Comparison of ENCODE assay signal across 10 mouse cellular contexts in genomic region chr2:32559570-32559969, GRCm38 (mm10). TPM values are rescaled to one million over a fixed set of nuclear protein-coding genes. Genes with fewer than 3 reads are reported as not detected.
DNase-seq lines count a peak whose midpoint lies in the region; ATAC-seq lines count a peak whose summit lies in the region.
"Had no signal": no experiment of that assay in that cellular context is flagged by ENCODE, and none has a peak within 500 bp of the region (broad histone marks: within the 10 kb centered on the region; RNA-seq: fewer than 3 reads in every experiment).

No protein-coding gene starts in this region.

- ATAC-seq in embryonic facial prominence, embryonic 12.5 days (ENCODE audit: insufficient number of reproducible peaks, insufficient read depth, low FRiP score, low TSS enrichment) = peak; percentile 58
- peak; percentile 53 for ATAC-seq in intestine, embryonic 16.5 days
- ATAC-seq in neural tube, embryonic 15.5 days (ENCODE audit: low FRiP score) = peak; percentile 78; the same call in 1 of the 2 replicates

- no peak overlapping the region for H3K4me2 ChIP-seq in embryonic facial prominence, embryonic 12.5 days (replicated peaks)
- H3K4me2 ChIP-seq in intestine, embryonic 16.5 days (ENCODE audit: low read depth, low read length) = no peak overlapping the region
- H3K4me2 ChIP-seq in neural tube, embryonic 15.5 days = peak overlapping the region; percentile 19; the same call in 1 of the 2 replicates

- H3K4me1 ChIP-seq in embryonic facial prominence, embryonic 12.5 days = peaks cover 28% of the 10 kb centered on the region
- no peaks in the 10 kb centered on the region for H3K4me1 ChIP-seq in intestine, embryonic 16.5 days (ENCODE audit: control insufficient read depth, insufficient read depth, low read length)
- H3K4me1 ChIP-seq in neural tube, embryonic 15.5 days = peaks cover 34% of the 10 kb centered on the region

- no peaks in the 10 kb centered on the region for H3K9me3 ChIP-seq in embryonic facial prominence, embryonic 12.5 days
- no peaks in the 10 kb centered on the region for H3K9me3 ChIP-seq in intestine, embryonic 16.5 days (ENCODE audit: control insufficient read depth, low read length)
- no peaks in the 10 kb centered on the region for H3K9me3 ChIP-seq in neural tube, embryonic 15.5 days (replicated peaks)

- 38% methylated on average over 5 of the region's 5 CpGs for WGBS in embryonic facial prominence, embryonic 12.5 days
- 64% methylated on average over 5 of the region's 5 CpGs for WGBS in intestine, embryonic 16.5 days
- 18% methylated on average over 5 of the region's 5 CpGs for WGBS in neural tube, embryonic 15.5 days

- H3K27me3 ChIP-seq in embryonic facial prominence, embryonic 12.5 days = no peaks in the 10 kb centered on the region
- no peaks in the 10 kb centered on the region for H3K27me3 ChIP-seq in intestine, embryonic 16.5 days (replicated peaks; ENCODE audit: control insufficient read depth, insufficient read depth, low read length)
- H3K27me3 ChIP-seq in neural tube, embryonic 15.5 days (replicated peaks) = no peaks in the 10 kb centered on the region
- H3K27me3 ChIP-seq: CH12.LX had no signal

- H3K36me3 ChIP-seq in embryonic facial prominence, embryonic 12.5 days = peaks cover 61% of the 10 kb centered on the region
- peaks cover 7% of the 10 kb centered on the region; the same call in 1 of the 2 replicates for H3K36me3 ChIP-seq in intestine, embryonic 16.5 days (ENCODE audit: control insufficient read depth, insufficient read depth, low read length)
- peaks cover 24% of the 10 kb centered on the region for H3K36me3 ChIP-seq in neural tube, embryonic 15.5 days

- H3K4me3 ChIP-seq in embryonic facial prominence, embryonic 12.5 days = no peak overlapping the region
- H3K4me3 ChIP-seq in intestine, embryonic 16.5 days (ENCODE audit: low read length) = no peak overlapping the region
- no peak overlapping the region for H3K4me3 ChIP-seq in neural tube, embryonic 15.5 days (replicated peaks)

- peak; percentile 70 for DNase-seq in layer of hippocampus, adult 11-12 months (ENCODE audit: low spot score)
- DNase-seq in layer of hippocampus, postnatal 25 days (ENCODE audit: extremely low spot score in 1 of 2, low spot score in 1 of 2) = no peak
- no peak for DNase-seq in gastrocnemius, postnatal 25 days
- no peak for DNase-seq in urinary bladder, postnatal 36 days (ENCODE audit: low spot score in 2 of 2)
- no peak for DNase-seq in kidney, adult 9 months
- DNase-seq: adrenal gland, postnatal 10 days had no signal

- H3K27ac ChIP-seq in embryonic facial prominence, embryonic 12.5 days = peak overlapping the region; percentile 41; the same call in 1 of the 2 replicates
- H3K27ac ChIP-seq in intestine, embryonic 16.5 days (ENCODE audit: low read length) = 0 out of 2 replicates have a peak overlapping the region, but pooled peaks have one; percentile 33
- H3K27ac ChIP-seq in neural tube, embryonic 15.5 days (replicated peaks) = peak overlapping the region; percentile 68

- H3K9ac ChIP-seq in embryonic facial prominence, embryonic 12.5 days = no peak overlapping the region
- H3K9ac ChIP-seq in intestine, embryonic 16.5 days (ENCODE audit: low read depth, low read length) = no peak overlapping the region
- no peak overlapping the region for H3K9ac ChIP-seq in neural tube, embryonic 15.5 days (replicated peaks)

RNA-seq across cellular contexts. Expression of gene Dpm2, which starts 11.1 kb away (rescaled TPM):
- 10 to 100 TPM; 74.0 to 80.4 TPM for total RNA-seq in layer of hippocampus, postnatal 25 days (2021)
- 110 and 113 TPM in 2 replicates for polyA plus RNA-seq in embryonic facial prominence, embryonic 12.5 days (2016; fragmentation: Nextera tagmentation; extraction: Ambion mirVana)
- 123 and 128 TPM in 2 replicates for polyA plus RNA-seq in intestine, embryonic 16.5 days (2015; fragmentation: Nextera tagmentation; extraction: Ambion mirVana)
- polyA plus RNA-seq in neural tube, embryonic 15.5 days (2015; fragmentation: Nextera tagmentation; extraction: Ambion mirVana) = 141 and 147 TPM in 2 replicates
- 10 to 100 TPM; 11.7 to 12.6 TPM for total RNA-seq in gastrocnemius, postnatal 25 days (2021)

RNA-seq across cellular contexts. Expression of gene Pip5kl1, which starts 15.0 kb away (rescaled TPM):
- total RNA-seq in layer of hippocampus, postnatal 25 days (2021) = 1 to 10 TPM; 4.0 to 4.1 TPM
- 2.9 and 3.4 TPM in 2 replicates for polyA plus RNA-seq in embryonic facial prominence, embryonic 12.5 days (2016; fragmentation: Nextera tagmentation; extraction: Ambion mirVana)
- 0.33 and 0.34 TPM in 2 replicates for polyA plus RNA-seq in intestine, embryonic 16.5 days (2015; fragmentation: Nextera tagmentation; extraction: Ambion mirVana)
- 16.3 and 17.8 TPM in 2 replicates for polyA plus RNA-seq in neural tube, embryonic 15.5 days (2015; fragmentation: Nextera tagmentation; extraction: Ambion mirVana)
- not detected for total RNA-seq in gastrocnemius, postnatal 25 days (2021)
- total RNA-seq: adrenal gland, postnatal 10 days had no signal

RNA-seq across cellular contexts. Expression of gene 9430097D07Rik, which starts 15.9 kb away (rescaled TPM):
- under 1 TPM in 1 of 2 experiments, not detected in 1; 0.33 TPM for total RNA-seq in layer of hippocampus, postnatal 25 days (2021)
- polyA plus RNA-seq in embryonic facial prominence, embryonic 12.5 days (2016; fragmentation: Nextera tagmentation; extraction: Ambion mirVana) = 0.29 TPM in 1 of 2 replicates, not detected in the other
- not detected in 2 replicates for polyA plus RNA-seq in intestine, embryonic 16.5 days (2015; fragmentation: Nextera tagmentation; extraction: Ambion mirVana)
- 0.59 and 0.99 TPM in 2 replicates for polyA plus RNA-seq in neural tube, embryonic 15.5 days (2015; fragmentation: Nextera tagmentation; extraction: Ambion mirVana)
- total RNA-seq in gastrocnemius, postnatal 25 days (2021) = not detected
- total RNA-seq: adrenal gland, postnatal 10 days; CH12.LX had no signal

RNA-seq across cellular contexts. Expression of gene Fam102a, which starts 24.4 kb away (rescaled TPM):
- 10 to 100 TPM; 70.2 to 75.2 TPM for total RNA-seq in layer of hippocampus, postnatal 25 days (2021)
- polyA plus RNA-seq in embryonic facial prominence, embryonic 12.5 days (2016; fragmentation: Nextera tagmentation; extraction: Ambion mirVana) = 14.2 and 17.0 TPM in 2 replicates
- polyA plus RNA-seq in intestine, embryonic 16.5 days (2015; fragmentation: Nextera tagmentation; extraction: Ambion mirVana) = 7.6 and 9.4 TPM in 2 replicates
- 6.7 and 7.0 TPM in 2 replicates for polyA plus RNA-seq in neural tube, embryonic 15.5 days (2015; fragmentation: Nextera tagmentation; extraction: Ambion mirVana)
- 1 to 10 TPM; 2.4 to 2.9 TPM for total RNA-seq in gastrocnemius, postnatal 25 days (2021)

RNA-seq across cellular contexts. Expression of gene St6galnac4, which starts 27.3 kb away (rescaled TPM):
- total RNA-seq in layer of hippocampus, postnatal 25 days (2021) = 10 to 100 TPM; 41.4 to 48.8 TPM
- polyA plus RNA-seq in embryonic facial prominence, embryonic 12.5 days (2016; fragmentation: Nextera tagmentation; extraction: Ambion mirVana) = 32.7 and 36.5 TPM in 2 replicates
- polyA plus RNA-seq in intestine, embryonic 16.5 days (2015; fragmentation: Nextera tagmentation; extraction: Ambion mirVana) = 14.7 and 16.5 TPM in 2 replicates
- 43.9 and 44.6 TPM in 2 replicates for polyA plus RNA-seq in neural tube, embryonic 15.5 days (2015; fragmentation: Nextera tagmentation; extraction: Ambion mirVana)
- 10 to 100 TPM; 24.6 to 29.2 TPM for total RNA-seq in gastrocnemius, postnatal 25 days (2021)
